Mouse (Mus musculus) kidney, postnatal 25 days (tissue): ENCODE data around the gene Mettl8.

Experiments
- DNase-seq, 2 experiments: peaks; one replicate each; pipeline ENCODE4 v3.0.0; 2021; ENCODE audit warnings: mixed read lengths in 2 of 2

The Mettl8 gene

DNA sequence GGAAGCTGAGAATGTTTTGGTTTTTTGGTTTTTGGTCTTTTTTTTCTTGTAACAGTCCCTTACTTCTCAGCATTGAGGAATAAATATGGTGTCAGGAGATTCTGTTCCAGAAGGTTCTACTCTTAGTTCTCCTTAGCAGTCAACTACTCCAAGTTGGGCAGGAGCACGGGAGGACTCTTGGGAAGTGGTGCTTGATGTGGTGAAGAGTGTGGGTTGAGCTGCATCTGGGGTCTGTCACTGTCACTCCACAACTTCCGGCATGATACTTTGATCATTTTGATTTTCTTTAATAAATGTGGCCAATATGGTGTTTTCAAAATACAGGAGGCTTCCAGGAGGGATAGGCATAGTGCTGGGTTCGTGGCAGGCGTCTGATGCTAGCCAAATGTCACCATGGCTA lies 22.4 kb downstream of the Mettl8 start:
- no peak for DNase-seq

DNA sequence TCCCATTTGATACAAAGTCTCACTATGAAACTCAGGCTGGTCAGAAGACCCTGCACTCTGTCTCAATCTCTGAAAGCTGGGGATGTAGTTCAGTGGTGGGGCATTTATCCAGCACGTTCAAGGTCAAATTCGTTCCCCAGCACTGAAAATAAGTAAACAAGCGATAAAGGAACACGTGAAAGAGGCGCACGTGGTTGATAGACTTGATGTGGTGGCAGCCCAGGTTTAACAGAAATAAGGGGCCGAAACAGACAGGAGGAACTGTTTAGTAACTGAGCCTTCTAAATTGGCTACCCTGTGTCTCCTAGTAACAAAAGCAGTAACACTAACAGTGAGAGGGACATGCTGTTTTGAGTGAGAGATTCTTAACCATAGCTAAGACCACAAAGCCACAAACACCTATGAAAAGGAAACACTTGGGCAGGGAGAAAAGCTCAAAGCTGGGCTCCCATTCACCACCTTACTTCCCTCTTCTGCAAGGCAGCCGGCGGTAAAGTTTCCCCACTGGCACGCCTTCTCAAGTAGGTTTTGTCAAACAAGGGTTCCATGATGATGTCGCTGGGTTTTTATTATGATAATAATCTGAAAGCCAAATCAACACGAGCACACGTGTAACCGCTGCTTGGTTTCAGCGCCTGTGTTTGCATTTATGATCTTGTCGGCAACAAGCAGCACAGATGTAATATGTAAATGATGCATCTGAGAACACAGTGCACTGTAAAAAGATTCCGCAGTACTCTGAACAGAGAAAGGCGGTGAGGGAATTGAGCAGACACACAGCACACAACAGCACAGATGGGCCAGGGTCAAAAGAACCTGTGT lies 23.2 kb downstream of the Mettl8 start:
- DNase-seq = no peak

- no peak for DNase-seq
These were observed 24.7 kb downstream of the Mettl8 start for GRCm38 (mm10) chr2:71030663-71031062.

GRCm38 (mm10) chr2:71027631-71028030 lies 27.8 kb downstream of the Mettl8 start:
- DNase-seq = no peak

GRCm38 (mm10) chr2:71026787-71027186 lies 28.6 kb downstream of the Mettl8 start:
- peak; percentile 27 to 65 for DNase-seq

DNA sequence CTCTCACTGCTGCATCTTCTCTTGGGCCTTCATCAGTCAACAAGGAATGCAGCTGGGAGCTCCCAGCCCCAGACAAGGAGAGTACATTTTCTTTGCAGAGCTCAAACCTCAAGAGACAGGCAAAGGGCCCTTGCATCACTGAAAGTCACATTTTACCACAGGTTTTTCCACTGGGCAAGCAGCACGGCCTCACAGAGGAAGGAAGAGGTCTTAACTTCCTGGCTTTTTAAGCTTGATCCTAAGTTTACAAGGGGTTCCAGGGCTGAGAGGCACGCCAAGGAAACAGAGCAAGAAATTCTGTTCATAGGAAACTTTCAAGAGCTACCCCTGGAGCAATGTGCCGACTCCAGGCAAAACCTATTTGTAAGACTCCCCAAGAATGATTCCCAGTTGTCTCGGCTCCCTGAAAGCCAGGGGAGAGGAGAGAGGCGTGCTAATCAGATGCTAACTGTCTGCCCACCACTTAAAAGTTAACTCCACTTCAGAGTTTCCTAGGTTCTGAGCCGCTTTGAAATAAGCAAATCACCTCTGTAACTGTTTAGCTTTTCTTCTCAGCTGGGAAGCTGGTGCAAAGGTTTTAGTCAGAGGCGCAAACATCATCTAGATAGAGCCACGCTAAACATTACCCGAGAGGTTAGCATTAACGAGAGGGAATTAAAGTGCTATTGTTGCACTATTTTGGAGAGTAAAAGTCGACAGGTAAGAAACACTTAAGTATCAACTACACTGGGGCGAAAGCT lies 29.6 kb downstream of the Mettl8 start:
- DNase-seq = peak; percentile 47 to 60

- DNase-seq = peak in 1 of 2 experiments; percentile 44
These were observed 31.4 kb downstream of the Mettl8 start for GRCm38 (mm10) chr2:71023986-71024385.

DNA sequence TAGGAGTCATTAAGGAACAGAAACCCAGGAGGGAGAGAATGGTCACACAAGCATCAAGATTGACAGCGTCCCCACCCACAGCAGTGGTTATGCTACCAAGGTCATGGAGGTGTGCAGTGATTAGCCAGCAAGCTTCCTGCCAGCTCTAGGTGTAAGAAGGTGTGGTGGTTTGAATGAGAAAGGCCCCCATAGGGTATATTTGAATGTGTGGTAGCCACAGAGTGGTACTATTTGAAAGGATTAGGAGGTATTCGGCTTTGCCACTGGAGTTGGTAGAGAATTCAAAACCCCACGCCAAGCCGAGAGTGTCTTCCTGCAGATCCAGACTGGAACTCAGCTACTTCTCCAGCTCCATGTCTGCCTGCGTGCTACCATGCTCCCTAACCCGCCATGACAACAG lies 32.4 kb downstream of the Mettl8 start:
- no peak for DNase-seq

DNA sequence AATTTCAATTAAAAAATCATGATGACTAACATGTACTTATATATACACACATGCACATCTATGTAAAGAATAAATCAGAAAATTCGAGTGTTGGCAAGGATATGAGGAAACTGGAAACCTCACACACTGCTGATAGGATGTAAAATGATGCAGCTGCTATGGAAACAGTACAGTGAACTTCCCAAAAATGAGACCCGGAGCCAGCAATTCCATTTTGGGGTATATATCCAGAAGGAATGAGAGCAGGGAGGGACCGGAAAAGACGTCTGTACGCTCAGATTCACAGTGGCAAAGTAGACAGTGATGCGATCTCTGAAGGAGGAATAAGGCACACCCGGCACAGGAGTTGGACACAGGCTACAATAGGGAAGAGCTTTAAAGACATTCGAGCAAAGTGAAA lies 34.7 kb downstream of the Mettl8 start:
- DNase-seq = no peak

GRCm38 (mm10) chr2:71019704-71020375 lies 35.5 kb downstream of the Mettl8 start:
- no peak for DNase-seq

GRCm38 (mm10) chr2:71019277-71019676 lies 36.1 kb downstream of the Mettl8 start:
- no peak for DNase-seq

GRCm38 (mm10) chr2:71013521-71013920 lies 41.9 kb downstream of the Mettl8 start:
- no peak for DNase-seq

DNA sequence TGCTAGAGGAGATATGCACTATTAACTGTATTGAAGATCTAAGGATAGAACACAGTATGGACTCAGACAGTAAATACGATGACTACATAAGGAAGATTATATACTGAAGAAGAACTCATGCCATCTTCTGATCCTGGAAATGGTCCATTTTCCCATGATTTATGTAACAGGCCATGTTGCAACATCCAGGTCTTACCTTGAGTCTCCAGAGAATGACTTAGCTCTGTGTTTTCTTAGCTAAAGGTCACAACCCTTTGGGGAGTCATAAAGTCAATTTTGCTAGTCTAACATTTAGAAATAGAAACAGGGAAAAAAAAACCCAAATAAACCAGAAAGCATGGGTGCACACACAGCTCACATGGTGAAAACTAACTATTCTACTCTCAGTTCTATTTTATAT lies 43.6 kb downstream of the Mettl8 start:
- DNase-seq = no peak

GRCm38 (mm10) chr2:71004354-71004753 lies 51.0 kb downstream of the Mettl8 start:
- peak in 1 of 2 experiments; percentile 28 for DNase-seq

DNA sequence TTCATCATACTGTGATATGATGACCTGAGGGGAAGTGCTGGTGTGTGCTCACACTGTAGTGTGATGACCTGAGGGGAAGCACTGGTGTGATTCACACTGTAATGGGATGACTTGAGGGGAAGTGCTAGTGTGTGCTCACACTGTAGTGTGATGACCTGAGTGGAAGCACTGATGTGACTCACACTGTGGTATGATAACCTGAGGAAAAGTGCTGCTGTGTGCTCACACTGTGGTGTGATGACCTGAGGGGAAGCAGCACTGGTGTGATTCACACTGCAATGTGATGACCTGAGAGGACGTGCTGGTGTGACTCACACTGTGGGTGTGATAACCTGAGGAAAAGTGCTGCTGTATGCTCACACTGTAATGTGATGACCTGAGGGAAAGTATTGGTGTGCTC lies 52.9 kb downstream of the Mettl8 start:
- DNase-seq = no peak

GRCm38 (mm10) chr2:70998771-70999170 lies 56.6 kb downstream of the Mettl8 start:
- DNase-seq = no peak

- DNase-seq = no peak
These were observed 58.9 kb downstream of the Mettl8 start for GRCm38 (mm10) chr2:70996438-70996837.

DNA sequence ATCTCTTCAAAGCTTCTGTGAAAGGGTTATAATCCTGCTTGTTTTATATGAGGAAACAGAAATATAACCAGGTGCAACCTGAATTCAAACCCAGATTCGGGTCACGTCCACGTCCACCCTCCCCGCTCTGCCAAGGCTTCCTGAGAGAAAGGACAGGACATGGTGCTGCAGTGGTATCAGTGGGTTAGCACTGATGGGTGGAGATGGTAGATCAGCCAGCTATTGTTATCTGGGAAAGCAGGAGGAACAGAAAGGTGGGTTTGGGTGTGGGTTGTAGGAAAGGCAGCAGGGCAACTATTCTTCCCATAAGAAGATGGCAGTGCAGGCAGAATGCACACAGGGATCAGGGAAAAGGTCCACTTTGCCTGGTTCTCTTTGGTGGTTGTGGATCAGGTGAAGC lies 59.5 kb downstream of the Mettl8 start:
- no peak for DNase-seq

DNA sequence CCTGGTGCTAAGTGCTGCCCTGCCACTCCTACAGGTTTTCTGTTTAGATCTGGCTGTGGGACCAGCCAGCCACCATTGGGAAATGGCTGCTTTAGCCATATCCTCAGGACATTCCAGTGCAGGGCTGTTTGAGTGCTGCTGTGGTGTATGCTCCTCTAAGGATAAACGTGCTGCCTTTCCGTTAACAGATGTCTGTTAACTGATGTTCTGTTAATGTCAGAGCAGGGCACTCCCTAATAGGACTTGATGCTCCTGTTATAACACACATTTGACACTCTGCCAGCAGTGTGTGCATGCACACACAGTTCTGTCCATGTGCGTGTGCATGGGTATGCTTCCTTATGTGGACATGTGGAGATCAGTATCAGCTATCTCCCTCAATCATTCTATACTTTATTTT lies 61.6 kb downstream of the Mettl8 start:
- no peak for DNase-seq

GRCm38 (mm10) chr2:70992715-70993114 lies 62.7 kb downstream of the Mettl8 start:
- peak in 1 of 2 experiments; percentile 41 for DNase-seq

- DNase-seq = peak in 1 of 2 experiments; percentile 5
These were observed 65.2 kb downstream of the Mettl8 start for GRCm38 (mm10) chr2:70990196-70990595.

GRCm38 (mm10) chr2:70989201-70990191 lies 65.9 kb downstream of the Mettl8 start:
- DNase-seq = no peak
